Mouse (Mus musculus): ENCODE data around the gene Ppig. TPM values are rescaled to one million over a fixed set of nuclear protein-coding genes. Genes with fewer than 3 reads are reported as not detected.

Gene Ppig
- polyA plus RNA-seq, 1 experiment from 2014 or later = 135 TPM

DNA sequence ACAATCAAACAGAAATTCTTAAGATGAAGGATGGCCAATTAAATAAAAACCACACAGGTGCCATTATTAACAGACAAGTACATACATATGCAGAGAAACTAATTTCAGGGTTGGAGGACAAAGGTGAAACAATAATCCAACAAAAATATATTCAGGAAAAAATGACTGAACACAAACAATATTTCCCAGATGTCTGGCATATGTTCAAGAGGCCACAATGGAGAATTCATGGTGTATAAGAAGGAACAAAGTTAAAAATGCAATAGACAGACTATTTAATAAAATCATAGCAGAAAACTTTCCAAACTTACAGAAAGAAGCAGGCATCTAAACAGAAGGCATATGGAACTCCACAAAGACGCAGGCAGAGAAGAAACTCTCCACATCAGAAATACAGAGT is 42.4 kb downstream of the Ppig start:
- no peak for ATAC-seq (ENCODE audit: borderline replicate concordance, extremely low read depth, low FRiP score, low TSS enrichment)
- no peak overlapping the region for H3K27ac ChIP-seq
- no peak overlapping the region for H3K4me2 ChIP-seq
- H3K36me3 ChIP-seq = no peaks in the 10 kb centered on the region
- H3K27me3 ChIP-seq = no peaks in the 10 kb centered on the region
- no peak overlapping the region for H3K4me3 ChIP-seq
- H3K9me3 ChIP-seq = no peaks in the 10 kb centered on the region
- WGBS = 81% methylated on average over 1 of the region's 1 CpGs
- no peak overlapping the region for H3K9ac ChIP-seq
- no peaks in the 10 kb centered on the region for H3K4me1 ChIP-seq

DNA sequence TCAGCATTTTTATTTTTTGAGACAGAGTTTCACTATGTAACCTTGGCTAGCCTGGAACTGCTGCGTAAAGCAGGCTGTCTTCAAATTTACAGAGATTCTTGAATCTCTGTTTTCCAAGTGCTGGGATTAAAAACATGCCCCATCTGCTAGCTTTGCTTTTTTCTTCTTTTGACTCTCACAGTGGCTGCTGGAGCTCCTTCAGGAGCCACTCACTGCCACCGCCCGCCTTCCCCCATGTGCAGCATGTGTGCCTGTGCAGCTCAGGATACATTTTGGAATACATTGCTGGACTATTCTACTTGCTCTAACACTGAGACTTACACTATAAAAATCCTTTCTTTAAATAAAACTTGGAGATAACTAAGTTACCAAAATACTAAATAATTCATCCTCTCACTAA is 51.0 kb downstream of the Ppig start:
- ATAC-seq (ENCODE audit: borderline replicate concordance, extremely low read depth, low FRiP score, low TSS enrichment) = no peak
- no peak overlapping the region for H3K4me2 ChIP-seq
- H3K9me3 ChIP-seq = no peaks in the 10 kb centered on the region
- no peak overlapping the region for H3K4me3 ChIP-seq
- no peak overlapping the region for H3K9ac ChIP-seq
- H3K27me3 ChIP-seq = no peaks in the 10 kb centered on the region
- H3K4me1 ChIP-seq = no peaks in the 10 kb centered on the region
- no peaks in the 10 kb centered on the region for H3K36me3 ChIP-seq
- WGBS = 92% methylated on average over 3 of the region's 3 CpGs
- no peak overlapping the region for H3K27ac ChIP-seq

DNA sequence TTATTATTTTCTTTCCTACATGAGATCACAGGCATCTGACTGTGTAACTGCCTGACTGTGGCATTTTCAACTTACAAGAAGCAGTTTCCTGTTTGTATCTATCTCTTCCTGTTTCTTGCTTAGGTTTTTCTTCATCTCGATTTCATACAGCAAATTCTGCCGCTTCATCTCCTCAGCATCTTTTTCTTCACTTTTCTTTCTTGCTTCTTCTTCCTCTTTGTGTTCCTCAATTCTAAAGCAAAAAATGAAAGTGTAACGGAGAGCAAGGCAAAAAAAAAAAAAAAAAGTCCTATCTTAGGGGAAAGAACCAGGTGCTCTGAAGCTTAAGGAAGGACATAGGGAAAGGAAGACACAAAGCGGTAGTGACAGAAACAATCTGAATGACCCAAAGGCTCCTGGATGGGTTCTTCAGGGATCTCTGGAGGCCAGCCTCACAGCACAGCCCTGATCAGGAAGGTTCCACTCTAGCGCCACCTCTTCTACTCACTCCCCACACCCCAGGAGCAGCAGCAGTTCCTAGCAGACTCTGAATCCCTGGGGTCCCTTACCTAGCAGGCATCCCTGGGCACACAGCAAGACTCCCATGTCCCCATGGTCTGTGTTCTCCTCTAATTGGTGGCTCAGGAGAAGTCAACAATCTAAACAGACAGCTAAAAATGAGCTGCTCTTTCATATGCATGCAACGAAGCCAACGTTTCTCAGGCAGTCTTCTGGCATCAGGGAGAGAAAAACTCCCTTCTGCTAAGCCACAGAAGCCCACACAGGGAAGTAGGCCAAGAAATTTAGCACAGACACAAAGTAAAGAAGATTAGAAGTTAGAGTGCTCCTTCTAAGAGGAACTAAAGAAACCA is 55.9 kb downstream of the Ppig start:
- H3K9me3 ChIP-seq = no peaks in the 10 kb centered on the region
- no peak overlapping the region for H3K9ac ChIP-seq
- 61% methylated on average over 7 of the region's 7 CpGs for WGBS
- no peak overlapping the region for H3K4me3 ChIP-seq
- no peak for ATAC-seq (ENCODE audit: borderline replicate concordance, extremely low read depth, low FRiP score, low TSS enrichment)
- no peaks in the 10 kb centered on the region for H3K27me3 ChIP-seq
- no peaks in the 10 kb centered on the region for H3K36me3 ChIP-seq
- H3K4me2 ChIP-seq = no peak overlapping the region
- H3K4me1 ChIP-seq = no peaks in the 10 kb centered on the region
- no peak overlapping the region for H3K27ac ChIP-seq

DNA sequence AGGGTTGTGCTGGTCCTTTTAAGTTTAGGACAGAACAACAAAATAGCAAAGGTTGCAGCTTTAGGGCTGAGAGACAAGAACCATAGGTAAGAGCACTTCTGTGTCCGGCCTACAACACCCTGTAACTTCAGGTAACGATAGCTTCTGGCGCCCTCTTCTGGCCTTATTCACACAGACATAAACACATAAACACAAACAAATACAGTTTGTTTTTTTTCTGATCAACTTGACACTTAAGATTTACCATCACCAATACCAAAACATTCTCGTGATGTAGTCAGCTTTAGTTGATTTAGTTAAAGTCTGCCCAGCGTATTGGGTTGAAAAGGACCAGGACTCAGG is 56.5 kb downstream of the Ppig start:
- 39% methylated on average over 5 of the region's 5 CpGs for WGBS
- H3K9ac ChIP-seq = no peak overlapping the region

DNA sequence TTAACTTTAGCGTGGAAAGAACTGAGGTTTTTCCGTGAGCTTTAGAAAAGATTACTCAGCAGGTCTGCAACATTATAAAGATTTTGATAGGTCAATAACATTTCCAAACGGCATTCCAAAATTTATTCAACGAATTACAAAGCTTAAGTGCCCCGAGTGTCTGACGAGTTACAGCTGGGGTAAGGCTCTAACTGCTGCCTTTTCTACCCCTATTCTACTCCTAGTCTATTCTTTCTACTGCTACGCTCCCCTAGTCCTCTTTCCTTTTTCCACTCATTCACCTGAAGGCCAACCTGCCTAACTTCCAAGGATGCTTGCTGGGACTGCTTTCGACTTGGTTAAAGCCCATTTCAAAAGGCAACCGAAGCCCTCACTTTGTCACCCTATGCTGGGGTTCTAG is 66.6 kb downstream of the Ppig start:
- Histone ChIP-seq H3K27me3 (no peaks in the 10 kb centered on the region), H3K36me3 (peaks cover 10% of the 10 kb centered on the region), H3K9me3 (no peaks in the 10 kb centered on the region), H3K27ac (peak overlapping the region; percentile 51; the same call in 1 of the 2 replicates), H3K4me1 (peaks cover 9% of the 10 kb centered on the region), H3K4me3 (peak overlapping the region; percentile 72), H3K4me2 (peak overlapping the region; percentile 85), H3K9ac (peak overlapping the region; percentile 52)
- 20% methylated on average over 9 of the region's 9 CpGs for WGBS
- peak; percentile 12; the same call in 1 of the 2 replicates for ATAC-seq (ENCODE audit: borderline replicate concordance, extremely low read depth, low FRiP score, low TSS enrichment)

More for the DNA sequence above, 56.5 kb downstream of the Ppig start:
- Histone ChIP-seq H3K36me3 (no peaks in the 10 kb centered on the region), H3K4me1 (no peaks in the 10 kb centered on the region), H3K27ac (no peak overlapping the region), H3K27me3 (no peaks in the 10 kb centered on the region), H3K4me2 (no peak overlapping the region), H3K9me3 (no peaks in the 10 kb centered on the region), H3K4me3 (no peak overlapping the region)
- no peak for ATAC-seq (ENCODE audit: borderline replicate concordance, extremely low read depth, low FRiP score, low TSS enrichment)

DNA sequence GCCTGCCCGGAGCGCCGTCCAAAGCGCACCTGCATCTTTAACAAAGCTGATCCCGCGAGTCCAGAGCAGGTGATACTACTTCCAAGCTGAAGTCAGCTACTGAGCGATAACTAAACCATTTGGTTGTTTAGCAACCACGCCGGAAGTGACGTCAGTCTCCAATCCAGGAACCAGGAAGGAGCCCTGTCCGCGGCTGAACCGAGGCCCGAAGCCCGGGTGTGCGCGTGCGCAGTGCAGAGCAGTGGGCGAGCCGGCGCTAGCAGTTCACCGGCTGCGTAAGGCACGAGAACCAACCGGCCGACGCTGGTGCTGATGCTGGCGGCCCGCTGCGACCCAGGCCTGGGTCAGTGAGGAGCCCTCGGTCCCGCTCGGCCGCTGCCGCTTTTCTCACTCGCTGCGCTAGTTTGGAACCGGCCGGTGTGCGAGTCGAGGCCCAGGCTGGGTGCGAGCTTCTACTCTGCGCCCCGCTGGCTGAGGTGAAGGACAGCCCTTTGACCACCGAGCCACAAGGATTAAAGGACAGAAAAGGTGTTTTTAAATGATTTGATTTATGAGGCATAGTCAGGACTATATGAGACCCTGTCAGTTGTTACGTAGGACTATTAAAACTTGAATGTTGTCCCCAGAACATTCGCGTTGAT is 67.2 kb downstream of the Ppig start, which contains the start of the genes Ccdc173 and Phospho2:
Gene Ccdc173 (minus strand): TSS at position 147 of the 641 bp plus-strand sequence.
Gene Phospho2 (plus strand): TSS at position 195 of the 641 bp plus-strand sequence.
- WGBS = 2% methylated on average over 48 of the region's 48 CpGs

DNA sequence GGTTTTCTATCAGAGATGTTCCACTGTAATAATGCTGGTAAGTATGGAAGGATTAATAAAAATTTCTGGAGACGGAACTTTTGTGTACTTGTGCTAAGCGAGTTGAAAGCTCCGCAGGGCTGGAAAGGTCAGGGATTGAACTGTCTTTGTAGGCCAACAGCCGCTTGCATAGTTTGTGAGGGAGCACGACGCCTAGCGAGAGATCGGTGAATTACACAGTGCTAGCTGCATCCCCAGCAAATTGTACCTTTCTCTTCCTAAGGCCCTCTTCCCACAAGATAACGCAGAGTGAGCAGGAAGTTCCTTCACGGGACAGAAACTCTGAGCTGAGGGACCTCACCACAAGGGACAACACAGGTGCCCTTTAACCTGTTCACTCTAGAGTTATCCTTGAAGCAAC is 67.9 kb downstream of the Ppig start:
- Histone ChIP-seq H3K9ac (peak overlapping the region; percentile 67; the same call in 1 of the 2 replicates), H3K27me3 (no peaks in the 10 kb centered on the region), H3K36me3 (peaks cover 15% of the 10 kb centered on the region), H3K9me3 (no peaks in the 10 kb centered on the region), H3K4me3 (peak overlapping the region; percentile 72), H3K27ac (no peak overlapping the region), H3K4me2 (peak overlapping the region; percentile 85), H3K4me1 (peaks cover 9% of the 10 kb centered on the region)
- peak; percentile 51; the same call in 1 of the 2 replicates for ATAC-seq (ENCODE audit: borderline replicate concordance, extremely low read depth, low FRiP score, low TSS enrichment)
- WGBS = 1% methylated on average over 10 of the region's 10 CpGs

More for the DNA sequence above, 67.2 kb downstream of the Ppig start, which contains the start of the genes Ccdc173 and Phospho2:
- Histone ChIP-seq H3K4me3 (peak within 1 kb of the TSS; percentile 72), H3K4me1 (peaks cover 9% of the 10 kb centered on the region), H3K27me3 (no peaks in the 10 kb centered on the region), H3K36me3 (peaks cover 13% of the 10 kb centered on the region), H3K4me2 (peak within 1 kb of the TSS; percentile 85), H3K27ac (peak within 1 kb of the TSS; percentile 81), H3K9me3 (no peaks in the 10 kb centered on the region), H3K9ac (peak within 1 kb of the TSS; percentile 67)
- ATAC-seq (ENCODE audit: borderline replicate concordance, extremely low read depth, low FRiP score, low TSS enrichment) = peak; percentile 96

DNA sequence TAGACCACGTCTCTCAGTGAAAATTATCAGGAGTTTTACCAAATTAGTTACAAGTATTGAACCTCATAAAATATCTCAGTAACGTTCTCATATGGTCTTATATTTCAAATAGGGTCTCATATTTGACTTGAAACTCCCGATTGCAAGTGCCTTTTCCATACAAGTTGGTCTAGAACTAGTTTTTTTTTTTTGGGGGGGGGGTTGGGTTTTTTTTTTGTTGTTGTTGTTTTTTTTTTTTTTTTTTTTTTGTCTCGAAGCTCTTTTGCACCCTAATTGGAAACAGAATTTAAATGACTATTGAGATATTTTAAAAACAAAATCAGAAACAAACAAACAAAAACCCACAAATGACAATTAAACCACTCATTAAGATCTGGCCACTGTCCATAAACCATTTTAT is 68.4 kb downstream of the Ppig start:
- Histone ChIP-seq H3K9ac (0 out of 2 replicates have a peak overlapping the region, but pooled peaks have one; percentile 6), H3K4me3 (peak overlapping the region; percentile 72; the same call in 1 of the 2 replicates), H3K4me2 (peak overlapping the region; percentile 85), H3K9me3 (no peaks in the 10 kb centered on the region), H3K36me3 (peaks cover 19% of the 10 kb centered on the region), H3K27ac (no peak overlapping the region), H3K4me1 (peaks cover 9% of the 10 kb centered on the region), H3K27me3 (no peaks in the 10 kb centered on the region)
- 63% methylated on average over 4 of the region's 4 CpGs for WGBS
- no peak for ATAC-seq (ENCODE audit: borderline replicate concordance, extremely low read depth, low FRiP score, low TSS enrichment)

DNA sequence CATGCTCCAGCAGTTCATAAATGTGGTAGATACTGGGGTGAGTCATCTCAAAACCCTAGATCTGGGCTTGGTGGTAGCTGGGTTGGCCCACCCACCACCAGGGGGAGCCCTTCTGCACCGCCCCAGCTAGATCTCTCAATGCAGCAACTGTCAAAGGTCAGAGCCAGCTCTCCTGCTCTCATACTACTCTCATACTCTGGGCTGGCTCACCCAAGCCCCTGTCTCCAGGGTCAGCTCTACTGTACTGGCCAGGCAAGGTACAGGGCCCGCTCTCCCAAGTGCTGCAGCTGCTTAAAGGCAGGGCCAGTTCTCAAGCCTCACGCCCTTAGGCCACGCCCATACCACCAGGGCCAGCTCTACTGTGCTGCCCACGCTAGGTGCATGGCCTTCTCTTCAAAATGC is 80.6 kb downstream of the Ppig start:
- Histone ChIP-seq H3K36me3 (no peaks in the 10 kb centered on the region), H3K27me3 (no peaks in the 10 kb centered on the region), H3K9ac (no peak overlapping the region), H3K4me2 (no peak overlapping the region), H3K4me3 (no peak overlapping the region), H3K4me1 (no peaks in the 10 kb centered on the region), H3K9me3 (no peaks in the 10 kb centered on the region), H3K27ac (no peak overlapping the region)
- ATAC-seq (ENCODE audit: borderline replicate concordance, extremely low read depth, low FRiP score, low TSS enrichment) = peak; percentile 69
- 42% methylated on average over 5 of the region's 5 CpGs for WGBS

Other genes with a start within 250 kb of the Ppig start
- gene Lrp2, start 136.5 kb upstream of the Ppig start, polyA plus RNA-seq (2015; fragmentation: Nextera tagmentation; extraction: Ambion mirVana) = 0.38 and 0.87 TPM in 2 replicates
- gene Bbs5, start 75.4 kb upstream of the Ppig start, polyA plus RNA-seq (2015; fragmentation: Nextera tagmentation; extraction: Ambion mirVana) = 14.2 and 17.3 TPM in 2 replicates
- gene Klhl41, start 52.4 kb upstream of the Ppig start, polyA plus RNA-seq (2015; fragmentation: Nextera tagmentation; extraction: Ambion mirVana) = 0.88 and 1.4 TPM in 2 replicates
- gene Fastkd1, start 9.0 kb upstream of the Ppig start, polyA plus RNA-seq (2015; fragmentation: Nextera tagmentation; extraction: Ambion mirVana) = 9.1 TPM in 2 replicates
- 2.6 and 3.2 TPM in 2 replicates for gene Ccdc173, start 67.0 kb downstream of the Ppig start, polyA plus RNA-seq (2015; fragmentation: Nextera tagmentation; extraction: Ambion mirVana)
- gene Phospho2, start 67.1 kb downstream of the Ppig start, polyA plus RNA-seq (2015; fragmentation: Nextera tagmentation; extraction: Ambion mirVana) = 19.2 and 19.4 TPM in 2 replicates
- 36.4 and 38.6 TPM in 2 replicates for gene Klhl23, start 99.4 kb downstream of the Ppig start, polyA plus RNA-seq (2015; fragmentation: Nextera tagmentation; extraction: Ambion mirVana)
- 296 TPM in 2 replicates for gene Ssb, start 139.0 kb downstream of the Ppig start, polyA plus RNA-seq (2015; fragmentation: Nextera tagmentation; extraction: Ambion mirVana)
- 34.7 and 36.5 TPM in 2 replicates for gene Mettl5, start 163.1 kb downstream of the Ppig start, polyA plus RNA-seq (2015; fragmentation: Nextera tagmentation; extraction: Ambion mirVana)
- 10.8 and 13.3 TPM in 2 replicates for gene Ubr3, start 174.7 kb downstream of the Ppig start, polyA plus RNA-seq (2015; fragmentation: Nextera tagmentation; extraction: Ambion mirVana)